ENCODE assay signal across 13 mouse cellular contexts in the genomic region with DNA sequence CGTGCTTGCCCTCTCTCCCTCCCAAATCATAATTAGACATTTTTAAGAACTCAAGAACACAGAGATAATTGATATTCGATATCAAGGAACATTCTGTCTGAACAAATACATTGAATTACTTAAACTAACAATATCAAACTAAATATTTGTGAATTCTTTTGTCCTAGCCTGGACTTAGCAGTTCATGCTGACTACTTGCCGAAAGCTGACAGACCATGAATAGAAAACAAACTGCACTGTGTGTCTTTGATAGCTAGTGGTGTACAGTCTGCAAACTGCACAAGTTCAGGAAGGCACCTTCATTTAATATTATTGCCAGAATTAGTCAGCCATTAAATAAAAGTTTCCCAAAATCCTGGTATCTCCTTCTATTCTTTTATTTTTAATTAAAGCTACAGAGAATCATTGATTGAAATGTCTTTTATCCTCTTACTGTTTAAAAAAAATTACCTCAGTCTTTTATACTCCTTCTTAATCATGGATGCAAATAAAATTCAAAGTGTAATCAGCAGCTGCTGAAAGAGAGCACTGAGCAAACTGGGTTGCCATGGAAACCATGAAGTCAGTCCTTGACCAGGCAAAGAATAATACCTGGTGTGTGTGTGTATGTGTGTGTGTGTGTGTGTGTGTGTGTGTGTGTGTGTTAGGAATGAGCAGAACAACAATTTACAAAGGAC.
A peak's percentile ranks its signal among the peaks of the same experiment; 100 is the strongest.
DNase-seq lines count a peak whose midpoint lies in the region; ATAC-seq and TF ChIP-seq lines count a peak whose summit lies in the region.
"Had no signal": no experiment of that assay in that cellular context is flagged by ENCODE, and none has a peak within 500 bp of the region (broad histone marks: within the 10 kb centered on the region; RNA-seq: fewer than 3 reads in every experiment).

No protein-coding gene starts in this region.

- H3K27ac ChIP-seq in lung, embryonic 14.5 days (ENCODE audit: low read depth): no peak overlapping the region
- H3K27ac ChIP-seq in forebrain, embryonic 13.5 days: no peak overlapping the region
- H3K27ac ChIP-seq in hindbrain, embryonic 15.5 days (replicated peaks): peak overlapping the region; percentile 65
- H3K27ac ChIP-seq in neural tube, embryonic 14.5 days (ENCODE audit: low read depth, low read length): no peak overlapping the region
- H3K27ac ChIP-seq: heart, adult 2 months; macrophage had no signal

- 43% methylated on average over 3 of the region's 3 CpGs for WGBS in lung, embryonic 14.5 days
- WGBS in forebrain, embryonic 13.5 days: 27% methylated on average over 3 of the region's 3 CpGs
- WGBS in hindbrain, embryonic 15.5 days: 42% methylated on average over 3 of the region's 3 CpGs
- 52% methylated on average over 3 of the region's 3 CpGs for WGBS in neural tube, embryonic 14.5 days

- no peak overlapping the region for H3K4me2 ChIP-seq in lung, embryonic 14.5 days
- H3K4me2 ChIP-seq in forebrain, embryonic 13.5 days: no peak overlapping the region; the same call in 1 of the 2 replicates
- no peak overlapping the region for H3K4me2 ChIP-seq in hindbrain, embryonic 15.5 days
- no peak overlapping the region for H3K4me2 ChIP-seq in neural tube, embryonic 14.5 days (ENCODE audit: low read depth, low read length)
- H3K4me2 ChIP-seq: liver, embryonic 11.5 days had no signal

- H3K4me3 ChIP-seq in lung, embryonic 14.5 days (ENCODE audit: low read depth, low read length): no peak overlapping the region
- H3K4me3 ChIP-seq in forebrain, embryonic 13.5 days: no peak overlapping the region
- H3K4me3 ChIP-seq in hindbrain, embryonic 15.5 days: no peak overlapping the region
- H3K4me3 ChIP-seq in neural tube, embryonic 14.5 days (ENCODE audit: low read depth, low read length): no peak overlapping the region
- H3K4me3 ChIP-seq: heart, adult 2 months had no signal

- DNase-seq in lung, embryonic 14.5 days: peak; percentile 33
- no peak for DNase-seq in lung, postnatal 14 days
- no peak for DNase-seq in cerebellum, adult 11 months
- DNase-seq: adrenal gland, adult 8-10 months; cerebellum, adult 2 months; heart, adult 2 months; heart, postnatal 14 days had no signal

- no peak for ATAC-seq in lung, embryonic 14.5 days (ENCODE audit: insufficient read depth)
- ATAC-seq in forebrain, embryonic 13.5 days: peak; percentile 96
- peak; percentile 88 for ATAC-seq in hindbrain, embryonic 15.5 days (ENCODE audit: low FRiP score, low read depth)
- peak; percentile 85 for ATAC-seq in neural tube, embryonic 14.5 days (ENCODE audit: low read depth)
- no peak for ATAC-seq in cerebellum, adult (ENCODE audit: insufficient number of reproducible peaks, low FRiP score, low TSS enrichment)

- H3K27me3 ChIP-seq in lung, embryonic 14.5 days (ENCODE audit: insufficient read depth, low read length): no peaks in the 10 kb centered on the region
- no peaks in the 10 kb centered on the region for H3K27me3 ChIP-seq in forebrain, embryonic 13.5 days
- H3K27me3 ChIP-seq in hindbrain, embryonic 15.5 days: no peaks in the 10 kb centered on the region
- H3K27me3 ChIP-seq in neural tube, embryonic 14.5 days (ENCODE audit: control insufficient read depth, insufficient read depth, low read length): no peaks in the 10 kb centered on the region

- H3K4me1 ChIP-seq in lung, embryonic 14.5 days (ENCODE audit: insufficient read depth): no peaks in the 10 kb centered on the region
- H3K4me1 ChIP-seq in forebrain, embryonic 13.5 days: peaks cover 13% of the 10 kb centered on the region
- peaks cover 18% of the 10 kb centered on the region; the same call in 1 of the 2 replicates for H3K4me1 ChIP-seq in hindbrain, embryonic 15.5 days (replicated peaks)
- 0 out of 2 replicates have a peak, but pooled peaks cover 4% of the 10 kb centered on the region for H3K4me1 ChIP-seq in neural tube, embryonic 14.5 days (ENCODE audit: control insufficient read depth, insufficient read depth, low read length)

- H3K36me3 ChIP-seq in lung, embryonic 14.5 days (ENCODE audit: insufficient read depth): no peaks in the 10 kb centered on the region
- no peaks in the 10 kb centered on the region for H3K36me3 ChIP-seq in forebrain, embryonic 13.5 days (ENCODE audit: poor library complexity, severe bottlenecking)
- H3K36me3 ChIP-seq in hindbrain, embryonic 15.5 days: no peaks in the 10 kb centered on the region
- no peaks in the 10 kb centered on the region for H3K36me3 ChIP-seq in neural tube, embryonic 14.5 days (ENCODE audit: control insufficient read depth, insufficient read depth, low read length)

- no peak for TF ChIP-seq CTCF in lung, embryonic 14.5 days (IDR thresholded peaks at IDR 0.05; ENCODE audit: low read depth)

- H3K9ac ChIP-seq in lung, embryonic 14.5 days: no peak overlapping the region
- no peak overlapping the region for H3K9ac ChIP-seq in forebrain, embryonic 13.5 days
- H3K9ac ChIP-seq in hindbrain, embryonic 15.5 days: no peak overlapping the region
- H3K9ac ChIP-seq in neural tube, embryonic 14.5 days (replicated peaks; ENCODE audit: low read depth, low read length): no peak overlapping the region

- no peaks in the 10 kb centered on the region for H3K9me3 ChIP-seq in lung, embryonic 14.5 days (ENCODE audit: low read depth, low read length)
- H3K9me3 ChIP-seq in forebrain, embryonic 13.5 days (replicated peaks): no peaks in the 10 kb centered on the region
- no peaks in the 10 kb centered on the region for H3K9me3 ChIP-seq in hindbrain, embryonic 15.5 days
- H3K9me3 ChIP-seq in neural tube, embryonic 14.5 days (ENCODE audit: control insufficient read depth, low read length): no peaks in the 10 kb centered on the region

Comparison
In these comparisons a context has a peak if more than half of its experiments do, and no peak if none do; other contexts are left out.
1. ATAC-seq: peak in forebrain, embryonic 13.5 days (single experiment), hindbrain, embryonic 15.5 days (single experiment) and neural tube, embryonic 14.5 days (single experiment); none in lung, embryonic 14.5 days (single experiment) and cerebellum, adult (single experiment).